Mouse (Mus musculus) kidney, embryonic 14.5 days (tissue): ENCODE data around the gene Gpr173. TPM values are rescaled to one million over a fixed set of nuclear protein-coding genes. Genes with fewer than 3 reads are reported as not detected.
"Not testable (repeated sequence)": the region's sequence is repeated elsewhere in the genome, so short reads cannot be mapped to it uniquely, and the experiment has no call there.

Source experiments
- ATAC-seq: fragments of 200-750 bp; cut with Nextera tagmentation; 2 replicates; pipeline ENCODE4 v1.8.0; 2017; ENCODE audit warnings: moderate number of reproducible peaks, mild to moderate bottlenecking, moderate TSS enrichment, moderate library complexity; ENCODE audit not compliant: low FRiP score, low TSS enrichment
- H3K27ac ChIP-seq: fragments of 300-500 bp; sonication (generic); 2 replicates; pipeline ENCODE4 v1.5.1; 2014; ENCODE audit warnings: low read depth, mild to moderate bottlenecking, low read length, moderate library complexity, mixed read lengths
- H3K27me3 ChIP-seq: fragments of 300-500 bp; sonication (generic); 2 replicates; pipeline ENCODE4 v1.6.1; 2014; ENCODE audit warnings: mild to moderate bottlenecking, low read length; ENCODE audit not compliant: control insufficient read depth, insufficient read depth
- H3K36me3 ChIP-seq: fragments of 300-500 bp; sonication (generic); 2 replicates; pipeline ENCODE4 v1.6.1; 2014; ENCODE audit warnings: low read length, mixed read lengths; ENCODE audit not compliant: control insufficient read depth, insufficient read depth
- H3K4me1 ChIP-seq: fragments of 300-500 bp; sonication (generic); 2 replicates; pipeline ENCODE4 v1.6.1; 2014; ENCODE audit warnings: low read length, mixed read lengths; ENCODE audit not compliant: control insufficient read depth, insufficient read depth
- H3K4me2 ChIP-seq: fragments of 300-500 bp; sonication (generic); replicated peaks from 2 replicates; pipeline ENCODE4 v1.6.1; 2014; ENCODE audit warnings: low read depth, mild to moderate bottlenecking, low read length
- H3K4me3 ChIP-seq: fragments of 300-500 bp; sonication (generic); 2 replicates; pipeline ENCODE4 v1.5.1; 2014; ENCODE audit warnings: mild to moderate bottlenecking, low read length
- H3K9ac ChIP-seq: fragments of 300-500 bp; sonication (generic); 2 replicates; pipeline ENCODE4 v1.6.1; 2014; ENCODE audit warnings: low read depth, mild to moderate bottlenecking, low read length, moderate library complexity
- H3K9me3 ChIP-seq: fragments of 300-500 bp; sonication (generic); 2 replicates; pipeline ENCODE4 v1.6.1; 2016; ENCODE audit warnings: low read length; ENCODE audit not compliant: control insufficient read depth
- WGBS: fragments of 180-500 bp; shearing (Covaris S2); extraction: QIAGEN DNeasy Blood & Tissue Kit; methylation state at CpG from one replicate; pipeline ENCODE4 v1.1.7; 2014; 5-methylcytosine and 5-hydroxymethylcytosine counted together
- polyA plus RNA-seq: library from polyadenylated mRNA; unstranded; fragments of >200 nt; fragmentation: Nextera tagmentation; extraction: Ambion mirVana; gene quantifications from 2 replicates; pipeline ENCODE4 v1.2.1, GENCODE M21; 2014

The Gpr173 gene
- polyA plus RNA-seq, 1 experiment from 2014 or later, result 4.1 TPM

- peak within 1 kb of the TSS; percentile 80 for H3K9ac ChIP-seq
- peak within 1 kb of the TSS; percentile 56 for H3K4me3 ChIP-seq
- H3K27ac ChIP-seq, result peak within 1 kb of the TSS; percentile 82
- H3K4me1 ChIP-seq, result no peaks in the 10 kb centered on the region
- peak within 1 kb of the TSS; percentile 47 for H3K4me2 ChIP-seq
- WGBS, result 14% methylated on average over 27 of the region's 27 CpGs
- H3K9me3 ChIP-seq, result no peaks in the 10 kb centered on the region
- peak; percentile 98 for ATAC-seq
- H3K36me3 ChIP-seq, result peaks cover 15% of the 10 kb centered on the region; the same call in 1 of the 2 replicates
- peaks cover 8% of the 10 kb centered on the region; the same call in 1 of the 2 replicates for H3K27me3 ChIP-seq
Measured at GRCm38 (mm10) chrX:152342358-152342901, 26.1 kb downstream of the Gpr173 start, which contains the start of gene Tspyl2. Gene Tspyl2 (minus strand): TSS chrX:152342425.

GRCm38 (mm10) chrX:152341496-152341895 lies 27.0 kb downstream of the Gpr173 start:
- Histone ChIP-seq H3K27me3 (peaks cover 8% of the 10 kb centered on the region; the same call in 1 of the 2 replicates), H3K9me3 (no peaks in the 10 kb centered on the region)

DNA sequence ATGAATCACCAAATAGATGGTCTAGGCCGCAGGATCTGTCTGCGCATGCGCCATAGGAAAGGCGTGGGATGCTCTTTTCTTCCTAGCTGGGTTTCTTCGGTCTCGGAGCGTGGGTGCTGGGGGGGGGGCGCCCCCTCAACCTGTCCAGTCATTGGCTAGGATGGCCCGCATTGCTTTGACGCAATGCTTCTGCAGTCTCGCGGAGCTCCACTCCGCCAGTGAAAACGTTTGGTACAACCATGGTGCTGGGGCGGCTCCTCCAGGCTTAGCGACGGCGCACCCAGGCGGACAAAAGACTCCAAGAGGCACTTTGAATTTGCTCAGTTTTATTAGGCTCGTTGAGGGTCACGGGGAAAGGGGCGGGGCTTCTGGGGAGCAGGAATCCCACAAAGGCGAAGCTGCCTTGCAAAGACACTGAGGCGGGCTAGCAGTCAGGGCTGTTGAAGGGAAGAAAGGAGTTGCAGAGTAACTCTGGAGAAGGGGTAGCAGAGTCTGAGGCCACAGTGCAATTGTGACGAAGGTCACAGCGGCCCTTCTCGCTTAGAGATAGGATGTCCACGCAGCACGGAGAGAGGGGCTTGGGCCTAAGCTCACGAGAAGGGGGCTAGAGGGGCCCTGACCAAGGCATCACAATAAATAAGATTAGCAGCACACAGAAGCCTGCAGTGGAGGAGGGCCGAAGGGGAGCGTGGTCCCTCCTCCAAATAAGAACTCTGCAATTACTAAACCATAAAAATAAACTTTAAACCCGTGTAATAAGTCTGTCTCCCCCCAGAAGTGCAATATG lies 31.8 kb downstream of the Gpr173 start:
- Histone ChIP-seq H3K27ac (peak overlapping the region; percentile 94), H3K9ac (peak overlapping the region; percentile 57), H3K36me3 (peaks cover 15% of the 10 kb centered on the region; the same call in 1 of the 2 replicates), H3K9me3 (no peaks in the 10 kb centered on the region), H3K27me3 (no peaks in the 10 kb centered on the region; the same call in 1 of the 2 replicates), H3K4me3 (peak overlapping the region; percentile 22), H3K4me2 (peak overlapping the region; percentile 39), H3K4me1 (no peaks in the 10 kb centered on the region)
- WGBS, result 22% methylated on average over 33 of the region's 33 CpGs
- peak; percentile 99 for ATAC-seq

More at GRCm38 (mm10) chrX:152341496-152341895, 27.0 kb downstream of the Gpr173 start:
- no peaks in the 10 kb centered on the region for H3K4me1 ChIP-seq
- H3K9ac ChIP-seq, result peak overlapping the region; percentile 80
- no peak overlapping the region; the same call in 1 of the 2 replicates for H3K27ac ChIP-seq
- 34% methylated on average over 11 of the region's 11 CpGs for WGBS
- peak overlapping the region; percentile 47 for H3K4me2 ChIP-seq
- H3K4me3 ChIP-seq, result peak overlapping the region; percentile 56
- no peak for ATAC-seq
- H3K36me3 ChIP-seq, result peaks cover 15% of the 10 kb centered on the region; the same call in 1 of the 2 replicates

DNA sequence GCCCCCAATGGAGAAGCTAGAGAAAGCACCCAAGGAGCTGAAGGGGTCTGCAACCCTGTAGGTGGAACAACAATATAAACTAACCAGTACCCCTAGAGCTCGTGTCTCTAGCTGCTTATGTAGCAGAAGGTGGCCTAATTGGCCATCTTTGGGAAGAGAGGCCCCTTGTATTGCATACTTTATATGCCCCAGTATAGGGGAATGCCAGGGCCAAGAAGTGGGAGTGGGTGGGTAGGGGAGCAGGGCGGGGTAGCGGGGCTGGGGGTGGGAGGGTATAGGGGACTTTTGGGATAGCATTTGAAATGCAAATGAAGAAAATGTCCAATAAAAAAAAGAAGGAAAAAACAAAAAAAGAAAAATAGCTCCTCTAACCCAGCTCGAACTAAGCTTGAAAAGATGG lies 32.4 kb downstream of the Gpr173 start:
- Histone ChIP-seq H3K4me2 (peak overlapping the region; percentile 29; the same call in 1 of the 2 replicates), H3K36me3 (peaks cover 15% of the 10 kb centered on the region; the same call in 1 of the 2 replicates), H3K4me3 (peak overlapping the region; percentile 22; the same call in 1 of the 2 replicates)
- H3K4me1 ChIP-seq, H3K27ac ChIP-seq, ATAC-seq, H3K9ac ChIP-seq, H3K27me3 ChIP-seq, H3K9me3 ChIP-seq: not testable (repeated sequence)
- WGBS, result 45% methylated on average over 4 of the region's 4 CpGs

DNA sequence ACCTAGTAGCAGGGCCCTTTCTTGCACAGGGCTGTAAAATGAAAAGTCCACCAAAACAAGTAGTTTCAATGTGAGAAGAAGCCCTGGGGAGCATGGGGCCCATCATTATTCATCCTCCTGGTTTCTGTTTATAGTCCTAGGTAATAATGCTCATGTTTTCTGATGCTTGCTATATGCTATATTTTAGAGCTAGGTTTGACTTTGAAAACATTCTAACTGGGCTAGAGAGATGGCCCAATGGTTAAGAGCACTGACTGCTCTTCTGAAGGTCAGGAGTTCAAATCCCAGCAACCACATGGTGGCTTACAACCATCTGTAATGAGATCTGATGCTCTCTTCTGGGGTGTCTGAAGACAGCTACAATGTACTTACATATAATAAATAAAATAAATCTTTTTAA lies 39.1 kb downstream of the Gpr173 start:
- not testable (repeated sequence) for H3K4me3 ChIP-seq, H3K9ac ChIP-seq, H3K4me2 ChIP-seq, H3K9me3 ChIP-seq, H3K4me1 ChIP-seq, H3K36me3 ChIP-seq, H3K27ac ChIP-seq, ATAC-seq, H3K27me3 ChIP-seq

DNA sequence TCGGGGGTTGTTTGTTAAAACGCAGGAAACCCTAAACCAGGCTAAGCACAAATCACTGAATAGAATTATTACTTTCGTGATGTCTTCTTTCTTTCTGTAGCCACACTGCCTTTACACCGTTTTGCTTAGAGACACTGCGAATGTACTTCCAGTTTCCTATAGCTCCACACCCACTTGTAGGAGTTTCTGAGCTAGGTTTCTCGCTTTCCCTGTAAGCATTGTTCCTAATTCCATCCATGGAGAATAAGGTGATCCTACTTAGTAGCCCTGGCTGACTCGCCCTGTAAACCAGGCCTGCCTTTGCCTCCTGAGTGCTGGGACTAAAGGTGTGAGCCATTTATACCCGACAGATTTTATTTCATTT lies 40.8 kb downstream of the Gpr173 start:
- ATAC-seq, result peak; percentile 24; the same call in 1 of the 2 replicates
- Histone ChIP-seq H3K4me3 (peak overlapping the region; percentile 58; the same call in 1 of the 2 replicates), H3K9ac (peak overlapping the region; percentile 59), H3K27me3 (0 out of 2 replicates have a peak, but pooled peaks cover 3% of the 10 kb centered on the region), H3K4me2 (peak overlapping the region; percentile 30), H3K27ac (no peak overlapping the region), H3K4me1 (no peaks in the 10 kb centered on the region), H3K9me3 (no peaks in the 10 kb centered on the region), H3K36me3 (no peaks in the 10 kb centered on the region)
- WGBS, result 34% methylated on average over 8 of the region's 8 CpGs

- Histone ChIP-seq H3K4me2 (peak within 1 kb of the TSS; percentile 57), H3K36me3 (no peaks in the 10 kb centered on the region), H3K9me3 (no peaks in the 10 kb centered on the region), H3K4me3 (peak within 1 kb of the TSS; percentile 58), H3K27me3 (0 out of 2 replicates have a peak, but pooled peaks cover 3% of the 10 kb centered on the region), H3K9ac (peak within 1 kb of the TSS; percentile 59), H3K27ac (no peak within 1 kb of the TSS), H3K4me1 (no peaks in the 10 kb centered on the region)
- 23% methylated on average over 29 of the region's 29 CpGs for WGBS
- ATAC-seq, result peak; percentile 100
Measured at GRCm38 (mm10) chrX:152326996-152327688, 41.4 kb downstream of the Gpr173 start, which contains the start of gene Kantr. Gene Kantr (minus strand): TSS chrX:152327495.

- Histone ChIP-seq H3K27me3 (0 out of 2 replicates have a peak, but pooled peaks cover 3% of the 10 kb centered on the region), H3K9ac (no peak overlapping the region), H3K4me2 (no peak overlapping the region), H3K9me3 (no peaks in the 10 kb centered on the region), H3K27ac (no peak overlapping the region), H3K4me3 (no peak overlapping the region), H3K36me3 (peaks cover 2% of the 10 kb centered on the region; the same call in 1 of the 2 replicates), H3K4me1 (no peaks in the 10 kb centered on the region)
- no peak for ATAC-seq
- 95% methylated on average over 1 of the region's 1 CpGs for WGBS
Measured at GRCm38 (mm10) chrX:152323584-152323983, 44.9 kb downstream of the Gpr173 start.
